Mouse (Mus musculus) hindbrain, embryonic 13.5 days (tissue): Measurements from ENCODE around the gene Ptprn2. TPM values are rescaled to one million over a fixed set of nuclear protein-coding genes. Genes with fewer than 3 reads are reported as not detected.
"Not testable (repeated sequence)": the region's sequence is repeated elsewhere in the genome, so short reads cannot be mapped to it uniquely, and the experiment has no call there.

Experiments
- ATAC-seq: fragments of 200-750 bp; cut with Nextera tagmentation; 2 replicates; pipeline ENCODE4 v1.8.0; 2017; ENCODE audit warnings: moderate TSS enrichment; ENCODE audit not compliant: low FRiP score
- H3K27ac ChIP-seq: fragments of 300-500 bp; sonication (generic); 2 replicates; pipeline ENCODE4 v1.5.1; 2015; ENCODE audit warnings: inconsistent platforms, mild to moderate bottlenecking, moderate library complexity
- H3K27me3 ChIP-seq: fragments of 300-500 bp; sonication (generic); 2 replicates; pipeline ENCODE4 v1.6.1; 2015; ENCODE audit warnings: mild to moderate bottlenecking, inconsistent platforms
- H3K36me3 ChIP-seq: fragments of 300-500 bp; sonication (generic); 2 replicates; pipeline ENCODE4 v1.6.1; 2015; ENCODE audit warnings: mild to moderate bottlenecking, inconsistent platforms
- H3K4me1 ChIP-seq: fragments of 300-500 bp; sonication (generic); replicated peaks from 2 replicates; pipeline ENCODE4 v1.6.1; 2015; ENCODE audit warnings: inconsistent platforms
- H3K4me2 ChIP-seq: fragments of 300-500 bp; sonication (generic); 2 replicates; pipeline ENCODE4 v1.6.1; 2015; ENCODE audit warnings: inconsistent platforms, mild to moderate bottlenecking, moderate library complexity
- H3K4me3 ChIP-seq: fragments of 300-500 bp; sonication (generic); 2 replicates; pipeline ENCODE4 v1.5.1; 2015; ENCODE audit warnings: mild to moderate bottlenecking, inconsistent platforms
- H3K9ac ChIP-seq: fragments of 300-500 bp; sonication (generic); 2 replicates; pipeline ENCODE4 v1.6.1; 2015; ENCODE audit warnings: mild to moderate bottlenecking, inconsistent platforms
- H3K9me3 ChIP-seq: fragments of 300-500 bp; sonication (generic); 2 replicates; pipeline ENCODE4 v1.6.1; 2016; ENCODE audit warnings: inconsistent platforms
- WGBS: fragments of 180-500 bp; shearing (Covaris S2); methylation state at CpG from one replicate; pipeline ENCODE4 v1.1.7; 2015; 5-methylcytosine and 5-hydroxymethylcytosine counted together
- polyA plus RNA-seq: library from polyadenylated mRNA; unstranded; fragments of >200 nt; fragmentation: Nextera tagmentation; extraction: Ambion mirVana; gene quantifications from 2 replicates; pipeline ENCODE4 v1.2.1, GENCODE M21; 2015

The Ptprn2 gene
- polyA plus RNA-seq, 1 experiment from 2014 or later, result 10.3 TPM

DNA sequence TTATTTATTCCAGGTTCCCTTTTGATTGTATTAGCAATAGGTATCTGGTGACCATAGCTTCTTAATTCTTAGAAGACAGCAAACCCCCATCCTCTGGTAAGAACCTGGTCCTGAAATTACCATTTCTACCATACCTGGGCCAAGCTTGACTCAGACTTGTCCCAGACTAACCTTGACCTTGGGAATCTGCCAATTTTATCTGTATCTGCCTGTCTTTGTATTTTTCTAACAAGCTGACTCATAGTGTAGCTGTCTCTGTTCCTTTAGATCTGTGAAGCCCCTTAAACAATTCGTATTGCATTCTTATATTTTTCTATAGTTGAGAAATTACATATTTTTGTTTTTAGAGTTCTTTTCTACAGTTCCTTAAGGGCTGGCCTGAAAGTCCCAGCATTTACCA is 6.7 kb upstream of the Ptprn2 start:
- Histone ChIP-seq H3K4me1 (no peaks in the 10 kb centered on the region), H3K27me3 (no peaks in the 10 kb centered on the region), H3K4me2 (no peak overlapping the region), H3K27ac (no peak overlapping the region), H3K9me3 (no peaks in the 10 kb centered on the region), H3K4me3 (no peak overlapping the region), H3K36me3 (no peaks in the 10 kb centered on the region), H3K9ac (no peak overlapping the region)
- 82% methylated on average over 1 of the region's 1 CpGs for WGBS
- ATAC-seq, result no peak

DNA sequence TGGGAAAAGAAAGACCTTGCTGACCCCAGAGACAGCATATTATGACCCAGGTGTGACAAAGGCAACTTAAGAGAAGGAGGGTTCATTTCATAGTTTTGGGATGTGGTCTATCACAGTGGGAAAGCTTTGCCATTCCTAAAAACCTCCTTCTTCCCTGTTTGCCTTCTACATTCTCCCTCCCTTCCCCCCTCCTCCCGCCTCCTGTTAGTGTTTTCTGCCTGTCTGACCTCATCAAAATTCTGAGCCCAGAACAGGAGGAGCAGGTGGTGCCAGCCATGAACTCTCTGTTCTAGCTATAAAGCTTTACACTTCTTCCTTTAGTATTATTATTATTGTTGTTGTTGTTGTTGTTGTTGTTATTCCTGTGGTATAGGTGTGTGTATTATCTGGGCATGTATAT is 3.6 kb upstream of the Ptprn2 start:
- H3K4me3 ChIP-seq, result no peak overlapping the region
- no peak for ATAC-seq
- no peaks in the 10 kb centered on the region for H3K36me3 ChIP-seq
- no peak overlapping the region for H3K9ac ChIP-seq
- no peak overlapping the region for H3K27ac ChIP-seq
- no peak overlapping the region for H3K4me2 ChIP-seq
- 82% methylated on average over 1 of the region's 1 CpGs for WGBS
- no peaks in the 10 kb centered on the region for H3K27me3 ChIP-seq
- peaks cover 15% of the 10 kb centered on the region for H3K4me1 ChIP-seq
- H3K9me3 ChIP-seq, result no peaks in the 10 kb centered on the region

DNA sequence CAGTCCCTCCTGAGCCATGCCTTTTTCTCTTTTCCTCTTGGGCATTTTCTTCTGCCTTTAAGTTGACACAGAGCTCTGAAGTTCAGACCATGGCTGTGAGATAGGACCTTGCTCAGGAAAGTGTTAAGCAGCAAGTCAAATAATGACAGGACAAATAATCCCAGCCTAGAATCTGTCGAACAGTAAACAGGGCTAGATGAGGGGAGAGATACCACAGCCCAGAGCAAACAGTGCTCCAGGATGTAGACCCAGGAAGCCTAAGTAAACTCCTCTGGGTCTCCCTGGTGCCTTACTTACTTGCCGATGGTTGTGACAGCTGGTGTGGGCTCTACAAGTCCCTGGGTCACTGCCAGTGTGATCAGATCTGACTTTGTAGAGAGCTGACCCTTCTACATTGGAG is 1.9 kb upstream of the Ptprn2 start:
- ATAC-seq, result no peak
- no peak overlapping the region for H3K9ac ChIP-seq
- no peak overlapping the region for H3K27ac ChIP-seq
- H3K4me3 ChIP-seq, result no peak overlapping the region
- H3K27me3 ChIP-seq, result peaks cover 11% of the 10 kb centered on the region; the same call in 1 of the 2 replicates
- no peaks in the 10 kb centered on the region for H3K9me3 ChIP-seq
- H3K4me1 ChIP-seq, result peaks cover 31% of the 10 kb centered on the region
- H3K36me3 ChIP-seq, result no peaks in the 10 kb centered on the region
- H3K4me2 ChIP-seq, result no peak overlapping the region
- 81% methylated on average over 2 of the region's 2 CpGs for WGBS

DNA sequence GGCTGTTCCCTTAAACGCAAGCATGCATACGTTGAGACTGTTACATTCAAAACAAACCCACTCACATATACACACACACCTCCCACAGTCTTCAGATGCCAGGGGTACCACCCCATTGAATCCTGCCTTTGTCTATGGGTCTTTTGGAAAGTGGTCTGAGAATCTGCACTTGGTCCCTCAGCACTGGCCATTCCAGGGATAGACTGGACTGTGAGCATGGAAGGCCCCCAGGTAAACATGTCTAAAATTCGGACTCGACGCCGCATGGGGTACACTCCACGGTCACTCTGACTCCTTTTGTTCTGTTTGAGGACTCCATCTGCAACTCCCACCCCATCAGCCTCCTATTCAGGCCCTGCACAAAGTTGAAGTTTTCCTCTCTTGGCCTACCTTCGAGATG is 529 bp upstream of the Ptprn2 start:
- peaks cover 11% of the 10 kb centered on the region; the same call in 1 of the 2 replicates for H3K27me3 ChIP-seq
- peak overlapping the region; percentile 85 for H3K4me2 ChIP-seq
- peak overlapping the region; percentile 85; the same call in 1 of the 2 replicates for H3K9ac ChIP-seq
- no peaks in the 10 kb centered on the region for H3K36me3 ChIP-seq
- H3K4me1 ChIP-seq, result peaks cover 31% of the 10 kb centered on the region
- ATAC-seq, result peak; percentile 3; the same call in 1 of the 2 replicates
- WGBS, result 84% methylated on average over 8 of the region's 8 CpGs
- peak overlapping the region; percentile 80 for H3K4me3 ChIP-seq
- H3K9me3 ChIP-seq, result no peaks in the 10 kb centered on the region
- H3K27ac ChIP-seq, result peak overlapping the region; percentile 96

DNA sequence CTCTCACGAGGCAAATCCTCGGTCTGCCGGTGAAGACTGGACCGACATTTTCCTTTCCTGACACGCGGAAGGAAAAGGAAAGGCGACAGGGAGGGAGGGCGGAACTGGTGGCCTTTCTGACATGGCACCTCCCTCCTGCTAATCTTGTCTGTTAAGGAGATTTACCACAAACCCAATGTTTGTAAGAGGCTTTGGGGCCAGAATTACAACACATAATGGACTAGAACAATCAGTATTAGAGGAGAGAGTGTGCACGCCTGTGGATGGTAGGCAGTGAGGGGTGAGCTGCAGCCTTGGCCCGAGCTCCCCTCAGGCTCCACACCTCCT is 847 bp downstream of the Ptprn2 start:
- peak overlapping the region; percentile 85 for H3K9ac ChIP-seq
- peaks cover 11% of the 10 kb centered on the region; the same call in 1 of the 2 replicates for H3K27me3 ChIP-seq
- peak overlapping the region; percentile 80 for H3K4me3 ChIP-seq
- H3K27ac ChIP-seq, result peak overlapping the region; percentile 96
- H3K4me1 ChIP-seq, result peaks cover 31% of the 10 kb centered on the region
- WGBS, result 5% methylated on average over 10 of the region's 10 CpGs
- H3K9me3 ChIP-seq, result no peaks in the 10 kb centered on the region
- peak overlapping the region; percentile 85 for H3K4me2 ChIP-seq
- no peaks in the 10 kb centered on the region for H3K36me3 ChIP-seq
- ATAC-seq, result peak; percentile 11

DNA sequence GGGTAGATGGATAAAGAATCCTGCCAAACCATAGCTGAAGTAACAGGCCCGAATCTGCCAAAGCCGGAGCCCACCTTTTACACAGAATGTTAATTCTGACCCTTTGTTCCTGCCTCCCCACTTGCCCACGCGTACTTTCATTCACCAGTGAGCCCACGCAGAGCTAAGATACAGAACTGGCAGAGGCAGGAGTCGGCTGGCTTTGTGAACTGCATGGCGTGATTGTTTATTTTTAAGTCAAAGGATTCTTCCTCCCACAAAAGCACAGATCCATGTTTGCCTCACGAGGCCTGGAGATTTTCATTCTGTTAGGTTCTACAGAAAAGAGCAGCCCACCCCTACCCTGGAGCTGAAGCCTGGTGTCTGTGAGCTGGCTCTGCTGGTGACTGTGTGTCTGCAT is 3.3 kb downstream of the Ptprn2 start:
- Histone ChIP-seq H3K9ac (peak overlapping the region; percentile 29; the same call in 1 of the 2 replicates), H3K9me3 (no peaks in the 10 kb centered on the region), H3K4me1 (peaks cover 31% of the 10 kb centered on the region), H3K27ac (no peak overlapping the region), H3K4me3 (no peak overlapping the region), H3K36me3 (no peaks in the 10 kb centered on the region), H3K27me3 (peaks cover 11% of the 10 kb centered on the region; the same call in 1 of the 2 replicates), H3K4me2 (no peak overlapping the region)
- WGBS, result 66% methylated on average over 8 of the region's 8 CpGs
- no peak for ATAC-seq

DNA sequence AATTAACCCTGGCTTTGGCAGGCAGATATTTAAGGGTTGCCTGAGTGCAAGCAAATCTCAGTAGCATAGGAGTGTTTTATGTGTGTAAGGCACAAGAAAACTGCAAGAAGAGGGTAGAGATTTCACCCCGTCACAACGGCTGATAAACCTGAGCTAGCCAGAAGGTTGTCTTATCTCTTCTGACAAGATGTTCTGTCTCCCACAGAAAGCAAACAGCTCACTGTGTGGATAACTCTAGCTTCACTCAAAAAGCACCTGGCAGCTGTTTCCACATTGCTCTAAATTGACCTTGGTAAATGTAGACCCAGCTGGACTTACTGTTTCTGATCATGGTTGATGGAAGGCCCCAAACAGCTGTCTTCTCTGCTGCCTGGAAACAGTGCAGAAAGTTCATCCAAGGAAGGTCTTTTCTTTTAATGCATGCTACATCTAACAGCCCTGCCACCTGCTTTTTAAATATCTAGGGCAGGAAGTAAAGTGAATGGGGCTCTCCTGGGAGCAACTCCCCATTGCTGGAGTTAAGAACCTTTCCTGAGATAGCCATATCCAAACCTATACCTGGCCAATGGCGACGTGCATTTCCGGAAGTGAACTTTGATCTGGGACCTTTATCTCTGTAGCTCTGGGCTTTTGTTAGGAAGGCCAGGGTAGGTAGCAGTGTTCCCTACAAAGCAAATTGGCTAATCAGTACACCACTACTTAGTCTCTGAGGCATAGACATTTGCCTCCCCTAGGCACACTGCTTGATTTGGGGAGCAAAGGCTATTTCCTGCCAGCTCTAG is 5.2 kb downstream of the Ptprn2 start:
- no peak for ATAC-seq
- Histone ChIP-seq H3K36me3 (no peaks in the 10 kb centered on the region), H3K4me3 (no peak overlapping the region), H3K27ac (no peak overlapping the region), H3K4me1 (peaks cover 25% of the 10 kb centered on the region), H3K9me3 (no peaks in the 10 kb centered on the region), H3K27me3 (peaks cover 11% of the 10 kb centered on the region; the same call in 1 of the 2 replicates), H3K4me2 (no peak overlapping the region), H3K9ac (no peak overlapping the region)
- 94% methylated on average over 5 of the region's 5 CpGs for WGBS

DNA sequence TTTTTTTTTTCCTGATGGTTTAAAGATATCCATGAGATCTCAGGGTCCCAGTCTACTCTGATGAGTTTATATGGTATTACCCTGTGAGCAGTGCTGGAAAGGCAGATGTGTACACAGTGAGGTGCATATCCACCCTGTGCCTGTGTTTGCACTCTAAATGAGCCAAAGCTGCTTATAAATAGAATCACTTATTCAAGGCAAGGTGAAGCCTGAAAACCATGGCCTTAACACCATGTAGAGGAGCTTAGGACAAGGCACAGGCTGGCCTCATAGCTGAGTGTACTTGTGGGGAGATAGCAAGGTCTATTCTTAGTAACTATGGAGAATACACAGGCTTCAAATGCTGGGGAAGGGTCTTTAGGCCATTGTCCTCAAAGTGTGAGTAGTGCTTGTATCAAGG is 13.1 kb downstream of the Ptprn2 start:
- no peak for ATAC-seq
- Histone ChIP-seq H3K27ac (no peak overlapping the region), H3K27me3 (no peaks in the 10 kb centered on the region), H3K4me2 (no peak overlapping the region), H3K9ac (no peak overlapping the region), H3K4me3 (no peak overlapping the region), H3K4me1 (peaks cover 4% of the 10 kb centered on the region), H3K9me3 (no peaks in the 10 kb centered on the region), H3K36me3 (no peaks in the 10 kb centered on the region)

DNA sequence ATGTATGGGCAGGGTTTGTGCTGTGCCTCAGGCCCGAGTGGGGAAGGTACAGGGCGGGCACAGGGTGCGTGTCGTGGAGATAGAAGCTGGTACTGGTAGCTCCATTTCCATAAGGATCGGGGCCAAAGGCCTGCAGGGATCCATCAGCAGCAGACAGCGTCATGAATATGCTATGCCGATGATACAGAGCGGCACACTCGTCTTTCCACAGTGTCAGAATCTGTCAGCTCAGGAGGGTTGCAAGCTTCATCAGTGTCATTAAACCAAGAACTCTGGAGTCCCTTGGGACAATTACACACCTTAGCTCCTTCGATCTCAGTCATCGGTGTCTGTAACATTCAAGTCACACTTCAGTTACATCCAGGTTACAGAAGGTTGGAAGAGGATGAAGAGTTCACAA is 15.1 kb downstream of the Ptprn2 start:
- 0 out of 2 replicates have a peak, but pooled peaks have one; percentile 46 for ATAC-seq
- H3K9ac ChIP-seq, result no peak overlapping the region
- H3K4me1 ChIP-seq, result peaks cover 4% of the 10 kb centered on the region
- no peaks in the 10 kb centered on the region for H3K9me3 ChIP-seq
- H3K27ac ChIP-seq, result no peak overlapping the region
- no peaks in the 10 kb centered on the region for H3K36me3 ChIP-seq
- no peak overlapping the region for H3K4me3 ChIP-seq
- no peak overlapping the region for H3K4me2 ChIP-seq
- WGBS, result 72% methylated on average over 11 of the region's 11 CpGs
- H3K27me3 ChIP-seq, result no peaks in the 10 kb centered on the region

DNA sequence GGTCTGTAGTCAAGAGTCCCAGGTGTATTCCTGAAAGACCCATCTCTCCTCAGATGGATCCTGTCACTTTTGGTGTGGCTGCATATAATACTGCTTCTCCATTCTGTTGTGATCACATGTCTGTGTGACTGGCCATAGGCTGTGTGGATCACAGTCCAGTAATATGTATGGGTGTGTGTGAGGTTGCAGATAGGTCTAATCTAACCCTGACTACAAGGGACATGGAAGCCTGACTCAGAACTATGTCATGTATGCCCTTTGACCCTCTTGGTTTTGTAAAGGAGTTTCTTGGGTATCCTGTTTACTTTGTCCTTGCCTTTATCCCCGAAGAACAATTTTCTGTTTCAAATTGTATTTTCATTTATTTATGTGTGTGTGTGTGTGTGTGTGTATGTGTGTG is 27.0 kb downstream of the Ptprn2 start:
- Histone ChIP-seq H3K4me2 (no peak overlapping the region), H3K4me1 (peaks cover 5% of the 10 kb centered on the region; the same call in 1 of the 2 replicates), H3K27me3 (no peaks in the 10 kb centered on the region), H3K4me3 (no peak overlapping the region), H3K9ac (no peak overlapping the region), H3K9me3 (no peaks in the 10 kb centered on the region; the same call in 1 of the 2 replicates), H3K36me3 (no peaks in the 10 kb centered on the region), H3K27ac (no peak overlapping the region)
- 89% methylated on average over 1 of the region's 1 CpGs for WGBS
- 0 out of 2 replicates have a peak, but pooled peaks have one; percentile 37 for ATAC-seq

DNA sequence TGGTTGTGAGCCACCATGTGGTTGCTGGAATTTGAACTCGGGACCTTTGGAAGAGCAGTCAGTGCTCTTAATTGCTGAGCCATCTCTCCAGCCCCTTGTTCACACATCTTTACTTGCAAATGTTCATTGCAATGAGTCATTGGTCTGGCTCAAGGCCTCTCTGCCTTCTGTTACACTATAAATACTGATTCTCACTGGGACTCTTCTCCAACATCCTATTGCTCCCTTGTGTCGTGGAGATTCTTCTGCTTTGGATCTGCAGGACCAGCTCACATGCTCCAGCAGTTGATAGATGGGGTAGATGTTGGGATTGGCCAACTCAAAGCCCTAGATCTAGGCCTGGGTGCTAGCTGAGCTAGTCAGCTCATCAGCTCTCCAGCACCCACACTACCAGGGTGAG is 28.3 kb downstream of the Ptprn2 start:
- not testable (repeated sequence) for H3K4me1 ChIP-seq, H3K27me3 ChIP-seq, H3K36me3 ChIP-seq, H3K4me3 ChIP-seq, ATAC-seq, H3K4me2 ChIP-seq, H3K27ac ChIP-seq, H3K9me3 ChIP-seq, H3K9ac ChIP-seq
- 89% methylated on average over 2 of the region's 2 CpGs for WGBS

DNA sequence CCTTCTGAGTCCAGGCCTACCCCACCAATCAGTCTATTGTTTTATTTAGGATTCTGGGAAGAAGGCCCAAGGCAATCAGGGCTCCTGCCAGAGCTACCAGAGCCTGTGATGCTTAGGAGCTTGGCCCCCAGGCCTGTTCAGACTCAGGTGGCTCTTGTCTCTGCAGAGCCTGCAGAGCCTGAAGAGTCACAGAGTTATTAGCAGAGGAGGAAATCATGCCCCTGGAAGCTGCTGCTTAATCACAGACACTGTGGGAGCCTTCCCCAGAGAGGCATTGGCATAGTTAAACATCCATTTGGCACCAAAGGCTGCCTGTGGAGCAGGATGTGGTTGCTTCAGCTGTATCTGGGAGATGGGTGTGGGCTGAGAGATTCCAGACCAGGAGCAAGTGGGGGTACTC is 30.3 kb downstream of the Ptprn2 start:
- Histone ChIP-seq H3K9me3 (no peaks in the 10 kb centered on the region; the same call in 1 of the 2 replicates), H3K4me1 (peaks cover 5% of the 10 kb centered on the region; the same call in 1 of the 2 replicates), H3K9ac (no peak overlapping the region), H3K4me3 (no peak overlapping the region), H3K4me2 (no peak overlapping the region), H3K27me3 (no peaks in the 10 kb centered on the region), H3K36me3 (no peaks in the 10 kb centered on the region), H3K27ac (no peak overlapping the region)
- ATAC-seq, result no peak

DNA sequence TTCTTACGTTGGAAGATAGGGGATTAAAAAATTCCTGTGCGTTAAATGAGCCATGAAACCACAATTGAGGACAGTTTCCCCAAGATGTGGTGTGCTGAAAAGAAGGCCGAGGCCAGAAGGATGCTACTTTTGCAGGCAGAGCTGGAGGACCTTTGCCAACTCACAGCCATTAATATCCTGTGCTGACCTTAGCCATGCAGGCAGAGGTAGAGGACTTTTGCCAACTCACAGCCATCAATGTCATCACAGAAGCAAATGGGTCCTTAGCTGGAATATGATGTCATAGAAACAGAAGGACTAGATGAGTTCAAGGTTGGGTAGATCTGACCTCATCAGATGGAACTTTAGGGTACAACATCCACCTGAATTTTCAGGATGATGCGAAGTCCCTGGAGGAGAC is 43.3 kb downstream of the Ptprn2 start:
- no peak for ATAC-seq
- Histone ChIP-seq H3K4me1 (no peaks in the 10 kb centered on the region), H3K27me3 (no peaks in the 10 kb centered on the region), H3K4me2 (no peak overlapping the region), H3K36me3 (no peaks in the 10 kb centered on the region), H3K9me3 (no peaks in the 10 kb centered on the region), H3K9ac (no peak overlapping the region), H3K27ac (no peak overlapping the region), H3K4me3 (no peak overlapping the region)
- 88% methylated on average over 4 of the region's 4 CpGs for WGBS
